Mouse (Mus musculus): Measurements from ENCODE around the gene Irf4.

The Irf4 gene

GRCm38 (mm10) chr13:30802336-30802955, 53.4 kb downstream of the Irf4 start:
- DNase-seq (ENCODE audit: low spot score): no peak

- no peak for DNase-seq (ENCODE audit: low spot score)
These were observed 60.2 kb downstream of the Irf4 start for GRCm38 (mm10) chr13:30809240-30809639.

- DNase-seq (ENCODE audit: low spot score): no peak
These were observed 64.4 kb downstream of the Irf4 start for GRCm38 (mm10) chr13:30813464-30813863.

- DNase-seq (ENCODE audit: low spot score): peak; percentile 9
These were observed 65.2 kb downstream of the Irf4 start for GRCm38 (mm10) chr13:30814256-30814655.

All from ovary, adult 18-20 months (tissue).